Mouse (Mus musculus) lung, embryonic 15.5 days (tissue): ENCODE measurements around the gene Jak1. TPM values are rescaled to one million over a fixed set of nuclear protein-coding genes. Genes with fewer than 3 reads are reported as not detected.

Source experiments
- ATAC-seq: fragments of 200-750 bp; cut with Nextera tagmentation; 2 replicates; pipeline ENCODE4 v1.8.0; 2017; ENCODE audit warnings: moderate number of reproducible peaks, borderline replicate concordance; ENCODE audit not compliant: low FRiP score, low TSS enrichment; ENCODE audit errors: extremely low read depth
- H3K27ac ChIP-seq: fragments of 300-500 bp; sonication (generic); 2 replicates; pipeline ENCODE4 v1.5.1; 2015; ENCODE audit warnings: moderate library complexity, mild to moderate bottlenecking, inconsistent platforms
- H3K27me3 ChIP-seq: fragments of 300-500 bp; sonication (generic); 2 replicates; pipeline ENCODE4 v1.6.1; 2015; ENCODE audit warnings: inconsistent platforms
- H3K36me3 ChIP-seq: fragments of 300-500 bp; sonication (generic); 2 replicates; pipeline ENCODE4 v1.6.1; 2015; ENCODE audit warnings: inconsistent platforms
- H3K4me1 ChIP-seq: fragments of 300-500 bp; sonication (generic); 2 replicates; pipeline ENCODE4 v1.6.1; 2015; ENCODE audit warnings: inconsistent platforms
- H3K4me2 ChIP-seq: fragments of 300-500 bp; sonication (generic); 2 replicates; pipeline ENCODE4 v1.6.1; 2015; ENCODE audit warnings: inconsistent platforms, mild to moderate bottlenecking, moderate library complexity
- H3K4me3 ChIP-seq: fragments of 300-500 bp; sonication (generic); 2 replicates; pipeline ENCODE4 v1.5.1; 2015; ENCODE audit warnings: mild to moderate bottlenecking, inconsistent platforms
- H3K9ac ChIP-seq: fragments of 300-500 bp; sonication (generic); 2 replicates; pipeline ENCODE4 v1.6.1; 2015; ENCODE audit warnings: inconsistent platforms
- H3K9me3 ChIP-seq: fragments of 300-500 bp; sonication (generic); 2 replicates; pipeline ENCODE4 v1.6.1; 2016; ENCODE audit warnings: inconsistent platforms
- WGBS: fragments of 180-500 bp; shearing (Covaris S2); methylation state at CpG from one replicate; pipeline ENCODE4 v1.1.7; 2015; 5-methylcytosine and 5-hydroxymethylcytosine counted together
- polyA plus RNA-seq: library from polyadenylated mRNA; unstranded; fragments of >200 nt; fragmentation: Nextera tagmentation; extraction: Ambion mirVana; gene quantifications from 2 replicates; pipeline ENCODE4 v1.2.1, GENCODE M21; 2015

Gene Jak1
- polyA plus RNA-seq, 1 experiment from 2014 or later = 84.6 TPM

GRCm38 (mm10) chr4:101199433-101200081, 65.5 kb downstream of the Jak1 start:
- Histone ChIP-seq H3K9me3 (no peaks in the 10 kb centered on the region), H3K4me2 (no peak overlapping the region), H3K9ac (no peak overlapping the region), H3K4me1 (peaks cover 21% of the 10 kb centered on the region), H3K27ac (no peak overlapping the region), H3K4me3 (no peak overlapping the region), H3K27me3 (no peaks in the 10 kb centered on the region), H3K36me3 (no peaks in the 10 kb centered on the region)
- ATAC-seq = no peak
- 88% methylated on average over 8 of the region's 8 CpGs for WGBS

- H3K9me3 ChIP-seq = no peaks in the 10 kb centered on the region
- H3K4me1 ChIP-seq = peaks cover 21% of the 10 kb centered on the region
- ATAC-seq = no peak
- H3K4me2 ChIP-seq = no peak overlapping the region
- H3K27ac ChIP-seq = no peak overlapping the region
- no peak overlapping the region for H3K4me3 ChIP-seq
- H3K27me3 ChIP-seq = no peaks in the 10 kb centered on the region
- no peak overlapping the region for H3K9ac ChIP-seq
- 24% methylated on average over 2 of the region's 2 CpGs for WGBS
- no peaks in the 10 kb centered on the region for H3K36me3 ChIP-seq
Measured at GRCm38 (mm10) chr4:101198333-101198732, 66.7 kb downstream of the Jak1 start.

GRCm38 (mm10) chr4:101197421-101198170, 67.5 kb downstream of the Jak1 start:
- H3K27ac ChIP-seq = no peak overlapping the region
- no peak for ATAC-seq
- 34% methylated on average over 9 of the region's 9 CpGs for WGBS

GRCm38 (mm10) chr4:101196407-101196806, 68.7 kb downstream of the Jak1 start:
- WGBS = 68% methylated on average over 2 of the region's 2 CpGs
- peaks cover 25% of the 10 kb centered on the region for H3K4me1 ChIP-seq
- no peaks in the 10 kb centered on the region for H3K27me3 ChIP-seq
- no peaks in the 10 kb centered on the region for H3K9me3 ChIP-seq
- no peak overlapping the region for H3K9ac ChIP-seq
- no peak overlapping the region for H3K4me3 ChIP-seq
- peaks cover 1% of the 10 kb centered on the region; the same call in 1 of the 2 replicates for H3K36me3 ChIP-seq
- no peak for ATAC-seq
- H3K27ac ChIP-seq = no peak overlapping the region
- H3K4me2 ChIP-seq = no peak overlapping the region

More at GRCm38 (mm10) chr4:101197421-101198170, 67.5 kb downstream of the Jak1 start:
- no peak overlapping the region for H3K4me3 ChIP-seq
- no peaks in the 10 kb centered on the region for H3K36me3 ChIP-seq
- H3K4me1 ChIP-seq = peaks cover 19% of the 10 kb centered on the region
- H3K27me3 ChIP-seq = no peaks in the 10 kb centered on the region
- H3K9ac ChIP-seq = no peak overlapping the region
- H3K4me2 ChIP-seq = no peak overlapping the region
- no peaks in the 10 kb centered on the region for H3K9me3 ChIP-seq

- Histone ChIP-seq H3K27ac (no peak overlapping the region), H3K4me3 (no peak overlapping the region), H3K9ac (no peak overlapping the region), H3K36me3 (peaks cover 8% of the 10 kb centered on the region; the same call in 1 of the 2 replicates), H3K9me3 (no peaks in the 10 kb centered on the region), H3K4me1 (peaks cover 25% of the 10 kb centered on the region), H3K4me2 (no peak overlapping the region), H3K27me3 (no peaks in the 10 kb centered on the region)
- WGBS = 72% methylated on average over 1 of the region's 1 CpGs
- no peak for ATAC-seq
Measured at GRCm38 (mm10) chr4:101194170-101194569, 70.9 kb downstream of the Jak1 start.

- H3K9ac ChIP-seq = no peak overlapping the region
- H3K9me3 ChIP-seq = no peaks in the 10 kb centered on the region
- H3K27me3 ChIP-seq = no peaks in the 10 kb centered on the region
- ATAC-seq = no peak
- no peak overlapping the region for H3K27ac ChIP-seq
- H3K36me3 ChIP-seq = peaks cover 12% of the 10 kb centered on the region; the same call in 1 of the 2 replicates
- H3K4me2 ChIP-seq = no peak overlapping the region
- peaks cover 13% of the 10 kb centered on the region; the same call in 1 of the 2 replicates for H3K4me1 ChIP-seq
- no peak overlapping the region for H3K4me3 ChIP-seq
- 79% methylated on average over 5 of the region's 5 CpGs for WGBS
Measured at GRCm38 (mm10) chr4:101192241-101192976, 72.7 kb downstream of the Jak1 start.

- no peak overlapping the region for H3K27ac ChIP-seq
- WGBS = 90% methylated on average over 4 of the region's 4 CpGs
- H3K36me3 ChIP-seq = peaks cover 15% of the 10 kb centered on the region; the same call in 1 of the 2 replicates
- 0 out of 2 replicates have a peak, but pooled peaks cover 6% of the 10 kb centered on the region for H3K4me1 ChIP-seq
- H3K4me3 ChIP-seq = no peak overlapping the region
- H3K9ac ChIP-seq = no peak overlapping the region
- H3K27me3 ChIP-seq = no peaks in the 10 kb centered on the region
- no peaks in the 10 kb centered on the region for H3K9me3 ChIP-seq
- no peak for ATAC-seq
- no peak overlapping the region for H3K4me2 ChIP-seq
Measured at GRCm38 (mm10) chr4:101187381-101187780, 77.7 kb downstream of the Jak1 start.

- Histone ChIP-seq H3K4me1 (0 out of 2 replicates have a peak, but pooled peaks cover 2% of the 10 kb centered on the region), H3K4me3 (no peak overlapping the region), H3K27me3 (no peaks in the 10 kb centered on the region), H3K27ac (no peak overlapping the region), H3K9ac (no peak overlapping the region), H3K4me2 (no peak overlapping the region), H3K9me3 (no peaks in the 10 kb centered on the region), H3K36me3 (peaks cover 15% of the 10 kb centered on the region; the same call in 1 of the 2 replicates)
- 69% methylated on average over 5 of the region's 5 CpGs for WGBS
- no peak for ATAC-seq
Measured at GRCm38 (mm10) chr4:101186591-101186990, 78.5 kb downstream of the Jak1 start.

GRCm38 (mm10) chr4:101185216-101185615, 79.9 kb downstream of the Jak1 start:
- 47% methylated on average over 3 of the region's 3 CpGs for WGBS
- Histone ChIP-seq H3K4me3 (no peak overlapping the region), H3K27me3 (no peaks in the 10 kb centered on the region), H3K4me1 (0 out of 2 replicates have a peak, but pooled peaks cover 2% of the 10 kb centered on the region), H3K36me3 (0 out of 2 replicates have a peak, but pooled peaks cover 14% of the 10 kb centered on the region), H3K4me2 (no peak overlapping the region), H3K9me3 (no peaks in the 10 kb centered on the region), H3K27ac (no peak overlapping the region), H3K9ac (no peak overlapping the region)
- no peak for ATAC-seq

GRCm38 (mm10) chr4:101182603-101183011, 82.5 kb downstream of the Jak1 start:
- Histone ChIP-seq H3K4me1 (0 out of 2 replicates have a peak, but pooled peaks cover 2% of the 10 kb centered on the region), H3K27me3 (no peaks in the 10 kb centered on the region), H3K4me3 (no peak overlapping the region), H3K4me2 (no peak overlapping the region), H3K36me3 (0 out of 2 replicates have a peak, but pooled peaks cover 5% of the 10 kb centered on the region), H3K9ac (no peak overlapping the region), H3K27ac (peak overlapping the region; percentile 60), H3K9me3 (no peaks in the 10 kb centered on the region)
- 0 out of 2 replicates have a peak, but pooled peaks have one; percentile 35 for ATAC-seq
- 45% methylated on average over 9 of the region's 9 CpGs for WGBS

- H3K9ac ChIP-seq = no peak overlapping the region
- no peak overlapping the region for H3K4me2 ChIP-seq
- no peak overlapping the region for H3K27ac ChIP-seq
- WGBS = 78% methylated on average over 5 of the region's 5 CpGs
- H3K9me3 ChIP-seq = no peaks in the 10 kb centered on the region
- no peaks in the 10 kb centered on the region for H3K27me3 ChIP-seq
- peaks cover 11% of the 10 kb centered on the region; the same call in 1 of the 2 replicates for H3K36me3 ChIP-seq
- no peak overlapping the region for H3K4me3 ChIP-seq
- H3K4me1 ChIP-seq = no peaks in the 10 kb centered on the region
- ATAC-seq = no peak
Measured at GRCm38 (mm10) chr4:101180681-101181080, 84.4 kb downstream of the Jak1 start.
